Mouse (Mus musculus) stomach, embryonic 15.5 days (tissue): ENCODE measurements around the gene Tiam1. TPM values are rescaled to one million over a fixed set of nuclear protein-coding genes. Genes with fewer than 3 reads are reported as not detected.

ENCODE experiments used
- ATAC-seq: fragments of 200-750 bp; cut with Nextera tagmentation; 2 replicates; pipeline ENCODE4 v1.8.0; 2017; ENCODE audit warnings: low read depth, moderate number of reproducible peaks, moderate TSS enrichment; ENCODE audit not compliant: insufficient read depth, low FRiP score
- H3K27ac ChIP-seq: fragments of 300-500 bp; sonication (generic); 2 replicates; pipeline ENCODE4 v1.5.1; 2015; ENCODE audit warnings: mild to moderate bottlenecking, inconsistent platforms
- H3K27me3 ChIP-seq: fragments of 300-500 bp; sonication (generic); replicated peaks from 2 replicates; pipeline ENCODE4 v1.6.1; 2015; ENCODE audit warnings: inconsistent platforms
- H3K36me3 ChIP-seq: fragments of 300-500 bp; sonication (generic); 2 replicates; pipeline ENCODE4 v1.6.1; 2015; ENCODE audit warnings: inconsistent platforms
- H3K4me1 ChIP-seq: fragments of 300-500 bp; sonication (generic); 2 replicates; pipeline ENCODE4 v1.6.1; 2015; ENCODE audit warnings: inconsistent platforms
- H3K4me2 ChIP-seq: fragments of 300-500 bp; sonication (generic); 2 replicates; pipeline ENCODE4 v1.6.1; 2015; ENCODE audit warnings: mild to moderate bottlenecking, inconsistent platforms
- H3K4me3 ChIP-seq: fragments of 300-500 bp; sonication (generic); replicated peaks from 2 replicates; pipeline ENCODE4 v1.5.1; 2015; ENCODE audit warnings: inconsistent platforms
- H3K9ac ChIP-seq: fragments of 300-500 bp; sonication (generic); 2 replicates; pipeline ENCODE4 v1.6.1; 2015; ENCODE audit warnings: inconsistent platforms
- H3K9me3 ChIP-seq: fragments of 300-500 bp; sonication (generic); 2 replicates; pipeline ENCODE4 v1.6.1; 2016; ENCODE audit warnings: inconsistent platforms
- WGBS: fragments of 180-500 bp; shearing (Covaris S2); methylation state at CpG from one replicate; pipeline ENCODE4 v1.1.7; 2015; 5-methylcytosine and 5-hydroxymethylcytosine counted together
- polyA plus RNA-seq: library from polyadenylated mRNA; unstranded; fragments of >200 nt; fragmentation: Nextera tagmentation; extraction: Ambion mirVana; gene quantifications from 2 replicates; pipeline ENCODE4 v1.2.1, GENCODE M21; 2015

The Tiam1 gene
- polyA plus RNA-seq, 1 experiment from 2014 or later = 19.5 TPM

DNA sequence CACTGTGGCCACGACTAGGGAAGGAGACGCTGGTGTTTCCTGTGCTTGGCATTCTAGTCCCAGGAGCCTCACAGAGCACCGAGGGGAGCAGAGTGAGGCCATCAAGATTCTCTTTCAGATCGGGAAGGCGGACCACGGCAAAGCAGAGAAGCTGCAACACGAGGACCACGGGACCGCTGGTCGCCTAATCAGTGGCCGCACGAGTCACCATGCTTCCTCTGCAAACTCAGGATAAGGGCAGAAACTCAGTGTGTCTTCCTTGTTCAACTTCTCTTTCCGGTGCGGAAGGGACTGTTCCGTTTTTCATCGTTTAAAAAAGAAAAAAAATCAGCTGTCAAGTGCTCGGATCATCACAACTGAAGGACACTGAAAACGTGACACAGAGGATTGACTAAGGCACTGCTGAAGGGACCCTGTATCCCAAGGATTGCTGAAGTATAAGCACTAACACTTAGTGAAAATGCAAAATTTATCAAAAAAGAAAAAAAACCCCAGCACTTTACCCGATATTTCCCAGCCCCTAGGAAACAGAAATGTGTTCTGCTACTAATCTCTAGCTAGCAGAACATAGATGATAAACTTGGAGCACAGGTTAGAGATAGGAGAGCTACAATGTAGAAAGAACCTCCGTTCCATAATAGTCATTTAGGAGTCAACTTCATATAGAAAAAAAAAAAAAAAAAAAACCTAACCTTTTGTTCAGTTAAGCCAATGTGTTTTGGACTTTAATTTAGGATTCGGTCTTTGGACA is 99.4 kb downstream of the Tiam1 start:
- no peak; the same call in 1 of the 2 replicates for ATAC-seq
- no peaks in the 10 kb centered on the region for H3K36me3 ChIP-seq
- no peaks in the 10 kb centered on the region for H3K27me3 ChIP-seq
- H3K27ac ChIP-seq = no peak overlapping the region
- WGBS = 79% methylated on average over 21 of the region's 21 CpGs
- no peaks in the 10 kb centered on the region for H3K9me3 ChIP-seq
- H3K9ac ChIP-seq = no peak overlapping the region
- H3K4me3 ChIP-seq = no peak overlapping the region
- H3K4me1 ChIP-seq = no peaks in the 10 kb centered on the region
- H3K4me2 ChIP-seq = no peak overlapping the region

DNA sequence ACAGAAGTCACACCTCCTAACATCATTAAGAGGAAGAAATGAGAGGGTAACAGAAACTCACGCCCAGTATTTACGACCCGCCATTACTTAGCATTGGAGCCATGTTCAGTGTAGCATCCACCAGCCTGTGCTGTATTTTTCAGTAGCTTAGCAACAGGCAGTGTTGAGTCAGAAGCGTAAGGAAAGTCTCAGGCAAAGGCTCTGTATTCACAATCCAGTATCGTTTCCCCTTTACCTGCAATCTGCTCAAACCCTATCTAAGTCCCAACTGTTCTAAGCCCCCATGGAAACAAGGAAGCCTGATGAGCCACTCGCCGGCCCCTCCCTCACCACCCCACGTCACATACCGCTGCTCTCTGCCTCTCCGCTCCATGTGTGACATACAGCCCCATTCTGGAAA is 100.7 kb downstream of the Tiam1 start:
- Histone ChIP-seq H3K27ac (no peak overlapping the region), H3K36me3 (no peaks in the 10 kb centered on the region), H3K4me2 (no peak overlapping the region), H3K4me1 (no peaks in the 10 kb centered on the region), H3K4me3 (no peak overlapping the region), H3K9ac (no peak overlapping the region), H3K27me3 (no peaks in the 10 kb centered on the region), H3K9me3 (no peaks in the 10 kb centered on the region)
- 87% methylated on average over 10 of the region's 10 CpGs for WGBS
- no peak for ATAC-seq

DNA sequence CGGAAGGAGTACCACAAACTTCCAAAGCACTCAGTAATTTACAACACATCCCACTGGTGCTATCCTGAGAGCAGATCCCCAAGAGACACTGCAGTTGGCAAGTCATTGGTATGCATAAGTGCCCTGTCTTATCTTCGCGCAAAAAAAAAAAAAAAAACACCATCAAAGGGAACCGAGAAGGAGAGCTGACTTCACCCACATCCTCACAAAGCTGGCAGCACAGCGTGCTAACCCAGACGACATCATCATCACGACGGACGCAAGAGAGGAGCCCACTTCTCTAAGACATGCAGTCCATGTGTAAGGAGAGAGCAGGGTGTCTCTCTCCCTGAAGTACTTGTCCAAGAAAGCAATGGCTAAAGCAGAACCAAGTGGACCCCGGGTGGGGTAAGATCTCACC is 101.2 kb downstream of the Tiam1 start:
- Histone ChIP-seq H3K4me1 (no peaks in the 10 kb centered on the region), H3K9me3 (no peaks in the 10 kb centered on the region), H3K36me3 (no peaks in the 10 kb centered on the region), H3K27ac (no peak overlapping the region), H3K4me3 (no peak overlapping the region), H3K9ac (no peak overlapping the region), H3K4me2 (no peak overlapping the region), H3K27me3 (no peaks in the 10 kb centered on the region)
- 80% methylated on average over 10 of the region's 10 CpGs for WGBS
- ATAC-seq = no peak

DNA sequence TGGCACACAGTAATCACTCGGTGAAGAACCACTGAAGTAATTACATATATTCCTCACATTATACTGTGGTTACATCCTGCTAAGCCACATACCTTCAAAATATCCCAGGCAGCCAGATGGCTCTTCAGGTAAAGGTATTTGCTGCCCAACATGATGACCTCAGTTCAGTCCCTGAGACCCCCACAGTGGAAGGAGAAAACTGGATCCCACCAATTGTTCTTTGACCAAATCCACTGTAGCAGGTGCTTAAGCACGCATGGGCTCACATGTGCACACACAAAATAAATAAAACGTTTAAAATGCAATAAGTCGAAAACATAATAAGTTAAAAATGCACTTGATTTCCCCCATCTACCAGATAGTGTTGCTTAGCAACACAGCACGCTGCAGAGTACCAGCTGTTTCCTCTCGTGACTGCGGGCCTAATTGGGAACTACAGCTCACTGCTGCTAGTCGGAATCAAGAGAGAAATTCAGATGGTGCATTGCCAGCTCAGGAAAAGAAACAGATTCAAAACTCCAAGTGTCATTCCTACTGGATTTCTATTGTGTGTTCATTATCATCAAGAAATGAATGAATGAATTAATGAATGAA is 102.7 kb downstream of the Tiam1 start:
- no peak for ATAC-seq
- no peak overlapping the region for H3K4me2 ChIP-seq
- no peaks in the 10 kb centered on the region for H3K4me1 ChIP-seq
- no peak overlapping the region for H3K27ac ChIP-seq
- no peak overlapping the region for H3K4me3 ChIP-seq
- H3K27me3 ChIP-seq = no peaks in the 10 kb centered on the region
- no peaks in the 10 kb centered on the region for H3K9me3 ChIP-seq
- H3K36me3 ChIP-seq = no peaks in the 10 kb centered on the region
- WGBS = 47% methylated on average over 8 of the region's 8 CpGs
- H3K9ac ChIP-seq = no peak overlapping the region

DNA sequence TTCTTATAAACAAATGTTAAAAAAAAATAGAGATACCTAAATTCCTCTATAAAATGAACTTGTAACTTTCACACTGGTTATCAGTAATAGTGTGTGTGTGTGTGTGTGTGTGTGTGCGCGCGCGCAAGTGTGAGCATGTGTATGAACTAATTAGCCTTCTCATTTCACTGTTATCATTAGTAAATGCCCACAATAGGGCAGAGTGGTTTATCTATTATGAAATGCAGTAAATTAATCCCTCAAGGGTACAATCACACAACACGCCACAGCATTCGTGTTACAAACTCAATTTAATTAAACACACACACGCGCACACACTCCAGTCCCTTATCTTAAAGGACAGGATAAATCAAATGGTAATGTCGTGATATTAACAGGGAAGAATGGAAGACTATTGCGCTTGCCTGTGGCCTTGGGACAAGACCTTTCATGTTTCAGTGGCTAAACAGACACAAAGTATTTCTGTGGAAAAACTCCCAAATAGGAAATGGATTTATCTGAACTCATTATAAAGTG is 107.9 kb downstream of the Tiam1 start:
- no peak for ATAC-seq
- 86% methylated on average over 10 of the region's 10 CpGs for WGBS

DNA sequence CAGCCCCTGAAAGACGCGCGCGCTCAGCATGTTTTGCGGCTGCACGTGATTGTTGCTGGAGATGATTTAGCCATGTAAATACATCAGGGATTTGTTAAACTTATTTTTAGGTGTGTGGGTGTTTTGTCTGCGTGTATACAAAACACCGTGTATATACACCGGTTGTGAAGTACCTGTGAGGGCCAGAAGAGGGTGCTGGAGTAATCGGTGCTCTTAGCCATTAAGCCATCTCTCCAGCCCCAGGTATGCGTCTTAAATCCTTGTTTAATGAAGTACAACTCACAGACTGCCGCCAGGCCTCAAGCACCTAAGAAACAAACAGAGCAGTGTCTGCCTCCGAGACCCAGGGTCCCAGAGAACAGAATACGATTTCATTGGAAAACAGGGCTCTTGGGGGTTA is 113.2 kb downstream of the Tiam1 start:
- 91% methylated on average over 14 of the region's 14 CpGs for WGBS
- H3K9ac ChIP-seq = no peak overlapping the region

More for the DNA sequence above, 107.9 kb downstream of the Tiam1 start:
- Histone ChIP-seq H3K27me3 (no peaks in the 10 kb centered on the region), H3K9me3 (no peaks in the 10 kb centered on the region), H3K4me1 (no peaks in the 10 kb centered on the region), H3K4me3 (no peak overlapping the region), H3K9ac (no peak overlapping the region), H3K27ac (no peak overlapping the region), H3K36me3 (no peaks in the 10 kb centered on the region), H3K4me2 (no peak overlapping the region)

DNA sequence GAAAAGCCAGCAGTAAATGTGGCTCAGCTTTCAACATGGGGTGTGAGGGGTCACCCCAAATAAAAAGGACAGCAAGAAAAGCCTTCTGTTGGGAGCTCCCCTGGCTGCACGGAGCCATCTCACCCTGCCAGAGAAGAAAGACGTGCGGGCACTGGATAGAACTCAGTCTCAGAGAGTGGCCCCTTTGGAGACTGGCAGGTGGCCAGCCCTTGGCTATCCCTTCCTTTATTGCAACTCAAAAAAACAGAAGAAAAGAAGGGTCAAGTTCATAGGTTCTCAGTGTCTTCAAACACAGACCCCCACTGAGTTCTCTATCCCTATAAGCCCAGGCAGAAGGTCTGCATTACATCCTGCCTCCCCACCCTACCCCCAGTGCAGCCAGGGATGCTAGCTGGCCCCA is 115.7 kb downstream of the Tiam1 start:
- H3K9ac ChIP-seq = no peak overlapping the region
- H3K36me3 ChIP-seq = no peaks in the 10 kb centered on the region
- 78% methylated on average over 3 of the region's 3 CpGs for WGBS
- H3K4me1 ChIP-seq = 0 out of 2 replicates have a peak, but pooled peaks cover 2% of the 10 kb centered on the region
- H3K27ac ChIP-seq = no peak overlapping the region
- no peak for ATAC-seq
- H3K4me3 ChIP-seq = no peak overlapping the region
- no peaks in the 10 kb centered on the region for H3K9me3 ChIP-seq
- H3K27me3 ChIP-seq = no peaks in the 10 kb centered on the region
- H3K4me2 ChIP-seq = no peak overlapping the region

More for the DNA sequence above, 113.2 kb downstream of the Tiam1 start:
- H3K4me3 ChIP-seq = no peak overlapping the region
- H3K4me1 ChIP-seq = no peaks in the 10 kb centered on the region
- no peak overlapping the region for H3K27ac ChIP-seq
- no peaks in the 10 kb centered on the region for H3K9me3 ChIP-seq
- no peak overlapping the region for H3K4me2 ChIP-seq
- H3K36me3 ChIP-seq = no peaks in the 10 kb centered on the region
- no peaks in the 10 kb centered on the region for H3K27me3 ChIP-seq
- ATAC-seq = no peak

DNA sequence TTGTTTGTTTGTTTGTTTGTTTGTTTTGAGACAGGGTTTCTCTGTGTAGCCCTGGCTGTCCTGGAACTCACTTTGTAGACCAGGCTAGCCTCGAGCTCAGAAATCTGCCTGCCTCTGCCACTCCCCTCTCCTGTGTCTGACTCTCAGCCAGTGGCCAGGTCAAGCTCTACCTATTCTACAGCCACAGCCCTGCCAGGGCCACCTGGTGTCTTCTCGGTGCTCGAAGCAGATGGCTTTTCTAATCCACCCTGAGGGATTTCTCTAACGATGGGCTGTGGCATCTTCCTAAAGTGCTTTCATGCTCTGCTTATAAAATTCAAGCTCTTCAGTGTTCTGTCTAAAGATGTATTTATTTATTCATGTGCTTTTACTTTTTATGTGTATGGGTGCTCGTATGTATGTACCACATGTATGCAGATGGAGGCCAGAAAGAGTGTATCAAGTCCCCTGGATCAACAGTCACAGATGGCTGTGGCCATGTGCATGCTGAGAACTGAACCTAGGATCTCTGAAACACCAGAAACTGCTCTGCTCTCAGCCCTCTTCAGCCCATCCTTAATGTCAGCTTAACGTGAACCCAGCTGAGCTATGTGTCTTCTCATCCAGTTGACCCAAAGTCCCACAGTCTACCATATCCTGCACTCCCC is 117.9 kb downstream of the Tiam1 start:
- Histone ChIP-seq H3K4me2 (no peak overlapping the region), H3K4me1 (0 out of 2 replicates have a peak, but pooled peaks cover 6% of the 10 kb centered on the region), H3K4me3 (no peak overlapping the region), H3K27ac (no peak overlapping the region), H3K27me3 (no peaks in the 10 kb centered on the region), H3K9me3 (no peaks in the 10 kb centered on the region), H3K9ac (no peak overlapping the region), H3K36me3 (no peaks in the 10 kb centered on the region)
- no peak for ATAC-seq
- 89% methylated on average over 6 of the region's 6 CpGs for WGBS

DNA sequence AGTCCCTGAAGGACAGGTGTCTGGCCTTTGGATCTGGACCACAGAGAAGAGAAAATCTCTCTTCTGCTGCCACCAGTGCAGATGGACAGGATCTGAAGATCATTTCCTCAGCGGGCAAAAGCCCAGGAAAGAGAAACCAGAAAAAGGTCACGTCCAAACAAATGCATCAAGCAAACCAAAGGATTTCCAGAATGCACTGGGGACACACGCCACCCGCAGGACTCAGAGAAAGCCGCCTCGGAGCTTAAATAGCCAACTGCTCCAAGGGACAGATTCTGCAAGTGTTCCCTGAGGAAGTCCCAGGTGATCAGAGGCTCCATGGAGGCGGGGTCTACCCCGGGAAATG is 119.9 kb downstream of the Tiam1 start:
- Histone ChIP-seq H3K27me3 (no peaks in the 10 kb centered on the region), H3K9ac (no peak overlapping the region), H3K36me3 (no peaks in the 10 kb centered on the region), H3K4me3 (no peak overlapping the region), H3K4me1 (0 out of 2 replicates have a peak, but pooled peaks cover 6% of the 10 kb centered on the region), H3K27ac (no peak overlapping the region), H3K9me3 (no peaks in the 10 kb centered on the region), H3K4me2 (no peak overlapping the region)
- WGBS = 90% methylated on average over 8 of the region's 8 CpGs
- no peak for ATAC-seq

DNA sequence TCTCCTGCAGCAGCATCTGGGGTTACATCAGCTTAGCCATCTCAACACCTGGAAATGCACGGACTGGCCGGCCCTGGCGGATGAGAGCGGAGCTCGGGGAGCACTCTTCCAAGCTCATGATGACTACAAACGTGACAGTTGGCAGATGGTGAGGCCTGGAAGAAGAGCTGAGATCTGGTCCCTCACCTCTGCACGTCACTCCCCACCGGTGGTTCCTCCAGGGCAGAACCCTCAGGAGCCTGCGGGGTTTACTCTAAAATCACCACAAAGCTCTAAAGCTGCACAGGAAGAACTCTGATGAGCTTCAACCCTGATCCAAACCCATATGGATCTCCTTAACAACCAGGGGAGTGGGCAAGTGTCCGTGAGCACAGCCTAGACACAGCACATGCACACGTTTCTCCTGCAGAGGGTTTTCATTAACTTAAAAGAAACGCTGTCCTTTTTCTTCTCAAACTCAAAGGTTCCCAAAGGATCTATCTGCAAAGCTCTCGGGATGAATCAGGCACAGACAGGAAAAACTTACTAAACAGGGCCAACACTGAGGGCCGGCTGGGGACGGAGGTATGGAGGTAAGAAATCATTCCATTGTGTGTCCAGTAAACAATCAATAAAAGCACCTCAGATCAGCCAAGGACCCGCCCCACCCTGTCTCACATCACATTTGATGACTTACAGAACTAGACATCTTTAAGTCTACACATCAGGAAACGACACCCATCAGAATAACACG is 120.5 kb downstream of the Tiam1 start:
- no peak overlapping the region for H3K4me2 ChIP-seq
- H3K4me1 ChIP-seq = 0 out of 2 replicates have a peak, but pooled peaks cover 6% of the 10 kb centered on the region
- no peak overlapping the region for H3K4me3 ChIP-seq
- no peaks in the 10 kb centered on the region for H3K9me3 ChIP-seq
- no peaks in the 10 kb centered on the region for H3K27me3 ChIP-seq
- no peak overlapping the region for H3K27ac ChIP-seq
- 68% methylated on average over 18 of the region's 18 CpGs for WGBS
- no peak for ATAC-seq
- H3K9ac ChIP-seq = no peak overlapping the region
- no peaks in the 10 kb centered on the region for H3K36me3 ChIP-seq

DNA sequence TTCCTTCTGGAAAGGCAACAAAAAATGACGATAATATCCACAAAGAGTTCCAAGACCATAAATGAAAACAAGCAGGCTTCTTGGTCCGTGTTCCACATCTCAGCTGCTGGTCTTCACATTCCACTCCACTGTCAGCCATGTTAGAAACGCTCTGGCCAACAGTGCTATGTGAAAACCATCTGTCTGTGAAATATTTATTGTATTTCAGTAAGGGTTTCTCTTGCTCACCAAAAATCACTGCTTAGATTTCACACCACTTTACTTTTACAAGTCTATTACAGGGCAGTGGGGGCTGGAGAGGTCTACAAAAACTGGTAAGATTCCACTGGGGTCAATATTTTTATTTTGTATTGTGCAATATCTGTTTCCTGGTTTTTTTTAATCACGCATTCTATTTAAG is 127.5 kb downstream of the Tiam1 start:
- 38% methylated on average over 4 of the region's 4 CpGs for WGBS
- ATAC-seq = no peak
- no peaks in the 10 kb centered on the region for H3K9me3 ChIP-seq

More for the DNA sequence above, 127.5 kb downstream of the Tiam1 start:
- H3K4me2 ChIP-seq = no peak overlapping the region
- no peak overlapping the region for H3K9ac ChIP-seq
- peaks cover 16% of the 10 kb centered on the region; the same call in 1 of the 2 replicates for H3K4me1 ChIP-seq
- H3K27me3 ChIP-seq = no peaks in the 10 kb centered on the region
- H3K4me3 ChIP-seq = no peak overlapping the region
- H3K27ac ChIP-seq = no peak overlapping the region
- no peaks in the 10 kb centered on the region for H3K36me3 ChIP-seq
